10 mouse cellular contexts compared by ENCODE assay signal in the genomic region with DNA sequence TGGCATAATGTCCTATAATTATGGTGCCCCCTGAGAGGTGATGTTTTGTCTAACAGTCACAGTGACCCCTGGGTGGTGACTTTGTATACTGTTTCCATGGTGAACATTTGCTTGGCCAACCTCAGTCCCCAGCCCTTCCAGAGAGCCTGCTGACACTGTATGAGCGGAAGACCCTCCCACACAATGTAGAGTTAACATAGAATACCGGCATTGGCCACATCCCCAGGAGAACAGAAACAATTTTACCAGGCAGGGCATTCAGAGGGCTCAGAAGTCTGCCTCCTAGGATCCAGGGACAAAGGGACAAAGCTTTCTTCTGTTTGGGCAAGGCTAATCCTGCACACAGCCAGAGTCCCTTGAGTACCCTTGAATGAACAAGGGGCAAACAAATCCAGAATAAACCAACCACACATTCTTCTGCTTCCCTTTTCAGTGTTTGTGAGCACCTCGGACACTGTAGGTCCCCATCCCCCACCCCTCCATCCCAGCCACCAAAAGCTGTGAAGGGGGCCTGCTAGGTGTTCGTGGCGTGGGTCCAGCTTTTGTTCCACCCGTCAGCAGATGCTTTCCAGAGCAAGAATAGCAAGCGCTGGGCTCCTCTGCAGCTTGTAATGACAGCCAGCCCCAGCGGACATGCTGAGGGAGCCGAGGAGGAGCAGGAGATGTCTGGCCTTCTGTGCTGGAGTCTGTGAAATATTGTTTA.
A peak's percentile ranks its signal among the peaks of the same experiment; 100 is the strongest.
DNase-seq lines count a peak whose midpoint lies in the region; ATAC-seq lines count a peak whose summit lies in the region.
"Had no signal": no experiment of that assay in that cellular context is flagged by ENCODE, and none has a peak within 500 bp of the region (broad histone marks: within the 10 kb centered on the region; RNA-seq: fewer than 3 reads in every experiment).

No protein-coding gene starts in this region.

- H3K27me3 ChIP-seq in intestine, embryonic 16.5 days (replicated peaks; ENCODE audit: control insufficient read depth, insufficient read depth, low read length), result no peaks in the 10 kb centered on the region
- no peaks in the 10 kb centered on the region for H3K27me3 ChIP-seq in midbrain, embryonic 13.5 days

- no peaks in the 10 kb centered on the region for H3K9me3 ChIP-seq in intestine, embryonic 16.5 days (ENCODE audit: control insufficient read depth, low read length)
- H3K9me3 ChIP-seq in midbrain, embryonic 13.5 days, result no peaks in the 10 kb centered on the region

- H3K4me2 ChIP-seq in intestine, embryonic 16.5 days (ENCODE audit: low read depth, low read length), result no peak overlapping the region
- H3K4me2 ChIP-seq in midbrain, embryonic 13.5 days (replicated peaks), result 0 out of 2 replicates have a peak overlapping the region, but pooled peaks have one; percentile 2

- 31% methylated on average over 9 of the region's 9 CpGs for WGBS in intestine, embryonic 16.5 days
- 8% methylated on average over 9 of the region's 9 CpGs for WGBS in midbrain, embryonic 13.5 days

- no peaks in the 10 kb centered on the region for H3K36me3 ChIP-seq in intestine, embryonic 16.5 days (ENCODE audit: control insufficient read depth, insufficient read depth, low read length)
- H3K36me3 ChIP-seq in midbrain, embryonic 13.5 days, result no peaks in the 10 kb centered on the region

- no peak overlapping the region for H3K27ac ChIP-seq in intestine, embryonic 16.5 days (ENCODE audit: low read length)
- H3K27ac ChIP-seq in midbrain, embryonic 13.5 days, result peak overlapping the region; percentile 59

- DNase-seq in cerebellum, postnatal 10 days, result peak; percentile 52 to 55
- DNase-seq in cerebellum, adult 11 months, result no peak
- DNase-seq in embryo, embryonic 9.5 days (ENCODE audit: extremely low spot score), result peak; percentile 20
- DNase-seq in thymus, postnatal 10 days (ENCODE audit: low spot score in 2 of 2), result no peak
- DNase-seq in T-cell, adult 2 months (ENCODE audit: low spot score), result no peak
- no peak for DNase-seq in gastrocnemius, postnatal 36 days
- DNase-seq: adrenal gland, postnatal 25 days had no signal

- no peaks in the 10 kb centered on the region for H3K4me1 ChIP-seq in intestine, embryonic 16.5 days (ENCODE audit: control insufficient read depth, insufficient read depth, low read length)
- peaks cover 24% of the 10 kb centered on the region for H3K4me1 ChIP-seq in midbrain, embryonic 13.5 days (replicated peaks)

- peak; percentile 44 for ATAC-seq in intestine, embryonic 16.5 days
- ATAC-seq in midbrain, embryonic 13.5 days, result peak; percentile 84

- no peak overlapping the region for H3K9ac ChIP-seq in intestine, embryonic 16.5 days (ENCODE audit: low read depth, low read length)
- no peak overlapping the region for H3K9ac ChIP-seq in midbrain, embryonic 13.5 days (replicated peaks)

- intact Hi-C loops in gastrocnemius, postnatal 36 days (cut with DNase I), result no loop called here

- no peak overlapping the region for H3K4me3 ChIP-seq in intestine, embryonic 16.5 days (ENCODE audit: low read length)
- no peak overlapping the region for H3K4me3 ChIP-seq in midbrain, embryonic 13.5 days (replicated peaks)
- H3K4me3 ChIP-seq: myocyte had no signal

Comparison
In these comparisons a context has a peak if more than half of its experiments do, and no peak if none do; other contexts are left out.
1. DNase-seq: peak in cerebellum, postnatal 10 days (2 of 2) and embryo, embryonic 9.5 days (single experiment); none in cerebellum, adult 11 months (single experiment), thymus, postnatal 10 days (0 of 2), T-cell, adult 2 months (single experiment) and gastrocnemius, postnatal 36 days (0 of 2).